Mouse (Mus musculus) MEL (cell line): ENCODE measurements at regions not wholly inside any gene's neighbourhood (a gene's known extent, or its start where the extent isn't known, plus 50 kb on each side); places are given as distances from the start of the nearest gene placed in this dataset.

Source experiments
- CTCF ChIP-seq, 3 experiments: IDR thresholded peaks in 2 of 3; conservative IDR thresholded peaks in 1 of 3; 2 replicates each; pipeline ENCODE4 v1.5.1; 2011 to 2012; ENCODE audit warnings: low read length in 3 of 3, low read depth in 2 of 3, mild to moderate bottlenecking in 2 of 3, improper control_type of control experiment in 1 of 3, inconsistent platforms in 1 of 3, mixed read lengths in 1 of 3, moderate library complexity in 1 of 3; ENCODE audit not compliant: control insufficient read depth in 1 of 3, insufficient read depth in 1 of 3, poor library complexity in 1 of 3, severe bottlenecking in 1 of 3
- GABPA ChIP-seq: IDR thresholded peaks from 2 replicates; pipeline ENCODE4 v1.6.1; 2012; ENCODE audit warnings: low read depth, mild to moderate bottlenecking, inconsistent platforms, low read length, improper control_type of control experiment, moderate library complexity
- MAFK ChIP-seq: IDR thresholded peaks from 2 replicates; pipeline ENCODE4 v1.6.1; 2011; ENCODE audit warnings: low read depth, mild to moderate bottlenecking, low read length, improper control_type of control experiment, borderline replicate concordance
- POLR2A ChIP-seq, 2 experiments: IDR thresholded peaks; 2 replicates each; pipeline ENCODE4 v1.6.1; 2011 to 2012; ENCODE audit warnings: low read length in 2 of 2, mild to moderate bottlenecking in 2 of 2, control low read depth in 1 of 2, improper control_type of control experiment in 1 of 2, low read depth in 1 of 2, moderate library complexity in 1 of 2; ENCODE audit not compliant: control insufficient read depth in 1 of 2, insufficient read depth in 1 of 2, poor library complexity in 1 of 2
- TAL1 ChIP-seq: IDR thresholded peaks from 2 replicates; pipeline ENCODE4 v1.6.1; 2012; ENCODE audit warnings: mild to moderate bottlenecking, inconsistent platforms, low read length, moderate library complexity, mixed read lengths
- TCF12 ChIP-seq: IDR thresholded peaks from 2 replicates; pipeline ENCODE4 v1.6.1; 2014; ENCODE audit warnings: low read depth, mild to moderate bottlenecking, inconsistent platforms, low read length, improper control_type of control experiment, moderate library complexity
- ZKSCAN1 ChIP-seq: IDR thresholded peaks from 2 replicates; pipeline ENCODE4 v1.6.1; 2012; ENCODE audit warnings: low read depth, mild to moderate bottlenecking, inconsistent platforms, low read length, improper control_type of control experiment, moderate library complexity

GRCm38 (mm10) chr10:106273335-106273734 lies 196.8 kb upstream of the Ppfia2 start:
- TF ChIP-seq CTCF (IDR thresholded peaks at IDR 0.05 in 2 of 3, conservative IDR thresholded peaks at IDR 0.05 in 1 of 3; ENCODE audit: control insufficient read depth in 1 of 3, insufficient read depth in 1 of 3, low read depth in 2 of 3, low read length in 3 of 3, poor library complexity in 1 of 3, severe bottlenecking in 1 of 3) (no peak), MAFK (no peak), TCF12 (no peak), POLR2A (IDR thresholded peaks at IDR 0.05; ENCODE audit: control insufficient read depth in 1 of 2, insufficient read depth in 1 of 2, low read depth in 1 of 2, low read length in 2 of 2, poor library complexity in 1 of 2) (no peak), GABPA (no peak), TAL1 (no peak), ZKSCAN1 (no peak)
